Mouse (Mus musculus): ENCODE data around the gene Apoa1. TPM values are rescaled to one million over a fixed set of nuclear protein-coding genes. Genes with fewer than 3 reads are reported as not detected.
A peak's percentile ranks its signal among the peaks of the same experiment; 100 is the strongest.

Apoa1 gene
- polyA plus RNA-seq, 1 experiment from 2014 or later: 27,203 TPM

DNA sequence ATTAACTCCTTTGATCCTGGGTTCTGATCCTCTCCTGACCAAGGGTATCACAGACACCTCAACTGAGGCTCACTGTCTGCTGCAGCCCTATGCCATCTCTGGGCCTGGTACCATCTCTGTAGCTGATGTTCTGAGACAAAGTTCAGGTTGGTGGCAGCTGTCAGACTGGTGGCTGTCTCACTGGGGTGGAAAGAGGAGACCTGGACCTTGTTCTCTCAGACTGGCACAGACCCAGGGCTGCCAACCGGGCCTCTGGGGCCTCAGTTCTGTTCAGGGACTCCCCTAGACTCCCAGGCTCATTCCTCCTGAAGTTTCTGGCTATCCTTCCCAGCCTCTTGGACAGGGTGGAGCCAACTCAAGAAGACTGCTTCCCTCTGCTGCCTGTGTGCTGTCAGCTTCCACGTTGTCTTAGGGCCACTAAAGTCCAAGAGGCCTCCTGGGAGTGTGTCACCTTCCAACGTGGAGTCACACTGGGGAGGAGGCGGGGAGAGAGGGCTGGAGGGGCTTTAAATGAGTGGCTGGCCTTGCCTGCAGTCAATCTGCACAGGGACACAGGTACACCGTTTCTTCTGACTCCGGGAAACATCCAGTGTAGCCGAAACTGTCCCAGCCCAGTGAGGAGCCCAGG, 12.3 kb downstream of the Apoa1 start, which contains the start of gene Apoa4:
TSS of gene Apoa4 (plus strand) at position 171 of the 628 bp plus-strand sequence.
- Histone ChIP-seq H3K9ac (replicated peaks) (no peak within 1 kb of the TSS; the same call in 1 of the 2 replicates), H3K4me2 (ENCODE audit: low read depth, low read length) (no peak within 1 kb of the TSS), H3K4me3 (ENCODE audit: low read depth, low read length) (no peak within 1 kb of the TSS), H3K4me1 (ENCODE audit: insufficient read depth) (peaks cover 10% of the 10 kb centered on the region), H3K9me3 (ENCODE audit: low read length) (no peaks in the 10 kb centered on the region), H3K27me3 (ENCODE audit: insufficient read depth, low read length) (no peaks in the 10 kb centered on the region), H3K27ac (ENCODE audit: low read depth) (no peak within 1 kb of the TSS), H3K36me3 (replicated peaks; ENCODE audit: insufficient read depth, low read length) (no peaks in the 10 kb centered on the region)
- WGBS (ENCODE audit: insufficient replicate concordance): 59% methylated on average over 7 of the region's 7 CpGs
- TF ChIP-seq CTCF (IDR thresholded peaks at IDR 0.05; ENCODE audit: low read depth) (no peak), EP300 (IDR thresholded peaks at IDR 0.05; ENCODE audit: low read depth) (no peak)
- ATAC-seq (no peak), DNase-seq (peak; percentile 17)

DNA sequence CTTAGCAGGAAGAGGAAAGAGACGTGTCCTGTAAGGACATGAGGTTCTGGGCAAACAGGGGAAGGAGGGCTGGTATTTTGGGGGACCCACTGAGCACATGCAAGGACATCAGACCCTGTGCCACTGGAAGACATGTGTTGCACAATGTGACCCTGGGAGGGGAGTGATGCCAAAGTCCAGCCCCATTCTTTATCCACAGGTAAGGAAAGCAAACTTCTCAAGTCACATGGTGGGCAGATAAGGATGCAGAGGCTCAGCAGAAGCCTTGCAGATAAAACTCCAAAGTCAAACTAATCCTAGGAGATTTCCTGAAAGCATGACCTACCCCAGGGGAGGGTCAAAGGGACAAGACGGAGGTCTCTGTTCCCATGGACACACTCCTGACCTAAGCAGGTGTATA, 13.4 kb downstream of the Apoa1 start:
- Histone ChIP-seq H3K36me3 (replicated peaks; ENCODE audit: insufficient read depth, low read length) (no peaks in the 10 kb centered on the region), H3K9me3 (ENCODE audit: low read length) (no peaks in the 10 kb centered on the region), H3K4me2 (ENCODE audit: low read depth, low read length) (no peak overlapping the region), H3K27me3 (ENCODE audit: insufficient read depth, low read length) (no peaks in the 10 kb centered on the region), H3K4me3 (ENCODE audit: low read depth, low read length) (no peak overlapping the region), H3K4me1 (ENCODE audit: insufficient read depth) (peaks cover 8% of the 10 kb centered on the region), H3K9ac (replicated peaks) (no peak overlapping the region), H3K27ac (ENCODE audit: low read depth) (no peak overlapping the region)
- TF ChIP-seq EP300 (IDR thresholded peaks at IDR 0.05; ENCODE audit: low read depth): no peak
- TF ChIP-seq CTCF (IDR thresholded peaks at IDR 0.05; ENCODE audit: low read depth): no peak
- WGBS (ENCODE audit: insufficient replicate concordance): 57% methylated on average over 2 of the region's 2 CpGs
- DNase-seq (no peak), ATAC-seq (no peak)

DNA sequence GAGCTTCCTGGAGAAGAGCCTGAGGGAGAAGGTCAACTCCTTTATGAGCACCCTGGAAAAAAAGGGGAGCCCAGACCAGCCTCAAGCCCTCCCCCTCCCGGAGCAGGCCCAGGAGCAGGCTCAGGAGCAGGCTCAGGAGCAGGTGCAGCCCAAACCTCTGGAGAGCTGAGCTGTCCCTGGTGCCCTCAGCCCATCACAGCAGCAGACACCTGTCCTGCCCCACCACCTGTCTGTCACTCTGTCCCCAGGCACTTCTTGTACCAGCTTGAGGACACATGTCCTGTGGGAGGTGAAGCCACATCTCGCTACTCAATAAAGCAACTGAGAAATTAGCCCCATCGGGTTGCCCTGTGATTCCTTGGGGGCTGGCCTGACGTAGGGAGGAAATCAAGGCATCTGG, 14.7 kb downstream of the Apoa1 start:
- no peaks in the 10 kb centered on the region for H3K9me3 ChIP-seq (ENCODE audit: low read length)
- H3K4me1 ChIP-seq (ENCODE audit: insufficient read depth): peaks cover 7% of the 10 kb centered on the region
- 72% methylated on average over 4 of the region's 4 CpGs for WGBS (ENCODE audit: insufficient replicate concordance)
- peak; percentile 13 for DNase-seq
- no peak overlapping the region for H3K4me2 ChIP-seq (ENCODE audit: low read depth, low read length)
- H3K9ac ChIP-seq (replicated peaks): no peak overlapping the region
- TF ChIP-seq CTCF (IDR thresholded peaks at IDR 0.05; ENCODE audit: low read depth): no peak
- no peak for TF ChIP-seq EP300 (IDR thresholded peaks at IDR 0.05; ENCODE audit: low read depth)
- H3K27me3 ChIP-seq (ENCODE audit: insufficient read depth, low read length): no peaks in the 10 kb centered on the region
- H3K36me3 ChIP-seq (replicated peaks; ENCODE audit: insufficient read depth, low read length): no peaks in the 10 kb centered on the region
- no peak for ATAC-seq
- H3K4me3 ChIP-seq (ENCODE audit: low read depth, low read length): no peak overlapping the region
- no peak overlapping the region for H3K27ac ChIP-seq (ENCODE audit: low read depth)

DNA sequence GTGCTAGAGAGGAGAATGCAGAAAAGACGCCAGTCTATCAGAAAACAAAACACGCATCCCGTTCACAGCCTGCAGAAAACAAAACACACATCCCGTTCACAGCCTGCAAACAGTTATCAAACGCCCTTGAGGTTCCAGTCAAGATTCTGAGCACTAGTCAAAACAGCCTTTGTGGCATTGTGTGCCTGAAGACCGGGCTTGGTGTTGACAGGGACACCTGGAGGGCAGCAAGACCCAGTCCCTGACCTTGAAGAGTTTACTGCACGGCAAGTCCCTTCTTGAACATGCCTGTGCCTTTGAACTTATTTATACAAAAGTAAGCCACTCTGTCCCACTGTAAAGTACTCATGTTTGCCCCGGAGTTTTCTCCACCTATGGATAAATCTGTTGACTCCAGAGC, 15.2 kb downstream of the Apoa1 start:
- no peaks in the 10 kb centered on the region for H3K9me3 ChIP-seq (ENCODE audit: low read length)
- 60% methylated on average over 8 of the region's 8 CpGs for WGBS (ENCODE audit: insufficient replicate concordance)
- ATAC-seq: no peak
- H3K4me1 ChIP-seq (ENCODE audit: insufficient read depth): peaks cover 7% of the 10 kb centered on the region
- H3K27me3 ChIP-seq (ENCODE audit: insufficient read depth, low read length): no peaks in the 10 kb centered on the region
- no peak for DNase-seq
- H3K4me2 ChIP-seq (ENCODE audit: low read depth, low read length): no peak overlapping the region
- TF ChIP-seq EP300 (IDR thresholded peaks at IDR 0.05; ENCODE audit: low read depth): no peak
- TF ChIP-seq CTCF (IDR thresholded peaks at IDR 0.05; ENCODE audit: low read depth): no peak
- H3K9ac ChIP-seq (replicated peaks): no peak overlapping the region
- H3K4me3 ChIP-seq (ENCODE audit: low read depth, low read length): no peak overlapping the region
- no peaks in the 10 kb centered on the region for H3K36me3 ChIP-seq (replicated peaks; ENCODE audit: insufficient read depth, low read length)
- H3K27ac ChIP-seq (ENCODE audit: low read depth): no peak overlapping the region

DNA sequence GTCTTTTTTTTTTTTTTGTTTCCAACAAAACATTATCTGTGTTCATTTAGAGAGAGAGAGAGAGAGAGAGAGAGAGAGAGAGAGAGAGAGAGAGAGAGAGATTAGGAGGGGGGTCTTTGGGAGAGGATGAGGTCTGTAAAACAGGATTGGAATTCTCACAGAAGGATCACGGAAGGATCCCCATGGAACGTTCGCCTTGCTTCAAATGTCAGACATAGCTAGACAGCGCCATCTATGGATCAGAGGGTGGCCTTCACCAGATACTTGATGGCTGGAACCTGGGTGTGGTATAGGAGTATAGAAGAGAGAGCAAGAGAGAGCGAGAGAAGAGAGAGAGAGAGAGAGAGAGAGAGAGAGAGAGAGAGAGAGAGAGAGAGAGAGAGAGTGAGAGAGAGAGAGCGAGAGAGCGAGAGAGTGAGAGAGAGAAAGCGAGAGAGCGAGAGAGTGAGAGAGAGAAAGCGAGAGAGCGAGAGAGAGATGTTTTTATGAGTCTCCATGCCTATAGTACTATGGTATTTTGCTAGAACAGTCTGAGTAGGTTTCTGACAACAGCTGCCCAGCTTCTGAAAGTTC, 18.5 kb downstream of the Apoa1 start:
- Histone ChIP-seq H3K9ac (replicated peaks) (no peak overlapping the region), H3K36me3 (replicated peaks; ENCODE audit: insufficient read depth, low read length) (no peaks in the 10 kb centered on the region), H3K4me3 (ENCODE audit: low read depth, low read length) (no peak overlapping the region), H3K27me3 (ENCODE audit: insufficient read depth, low read length) (no peaks in the 10 kb centered on the region), H3K4me2 (ENCODE audit: low read depth, low read length) (no peak overlapping the region), H3K4me1 (ENCODE audit: insufficient read depth) (no peaks in the 10 kb centered on the region; the same call in 1 of the 2 replicates), H3K27ac (ENCODE audit: low read depth) (no peak overlapping the region), H3K9me3 (ENCODE audit: low read length) (no peaks in the 10 kb centered on the region)
- no peak for TF ChIP-seq EP300 (IDR thresholded peaks at IDR 0.05; ENCODE audit: low read depth)
- peak; percentile 90 for TF ChIP-seq CTCF (IDR thresholded peaks at IDR 0.05; ENCODE audit: low read depth)
- DNase-seq (peak; percentile 73), ATAC-seq (peak; percentile 75)
- 24% methylated on average over 11 of the region's 11 CpGs for WGBS (ENCODE audit: insufficient replicate concordance)

DNA sequence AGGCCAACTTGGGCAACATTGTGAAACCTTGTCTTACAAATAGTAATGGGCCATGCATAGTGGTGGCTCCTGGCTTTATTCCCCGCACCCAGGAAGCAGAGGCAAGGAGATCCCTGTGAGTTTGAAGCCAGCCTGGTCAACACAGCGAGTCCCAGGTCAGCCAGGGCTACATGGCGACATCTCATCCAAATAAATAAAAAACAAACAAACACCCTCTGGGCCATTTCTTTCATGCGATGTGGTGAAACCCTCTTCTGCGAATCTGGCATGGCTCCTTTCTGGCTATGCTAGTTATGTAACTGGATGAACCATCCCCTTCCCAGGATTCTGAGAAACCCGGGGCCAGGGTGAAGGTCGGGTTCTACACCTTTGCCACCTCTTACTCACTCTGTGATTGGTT, 27.8 kb downstream of the Apoa1 start:
- Histone ChIP-seq H3K9me3 (ENCODE audit: low read length) (no peaks in the 10 kb centered on the region), H3K27me3 (ENCODE audit: insufficient read depth, low read length) (no peaks in the 10 kb centered on the region), H3K27ac (ENCODE audit: low read depth) (peak overlapping the region; percentile 92), H3K9ac (replicated peaks) (no peak overlapping the region), H3K36me3 (replicated peaks; ENCODE audit: insufficient read depth, low read length) (no peaks in the 10 kb centered on the region), H3K4me2 (ENCODE audit: low read depth, low read length) (no peak overlapping the region), H3K4me3 (ENCODE audit: low read depth, low read length) (no peak overlapping the region), H3K4me1 (ENCODE audit: insufficient read depth) (peaks cover 19% of the 10 kb centered on the region)
- 66% methylated on average over 7 of the region's 7 CpGs for WGBS (ENCODE audit: insufficient replicate concordance)
- ATAC-seq (peak; percentile 83), DNase-seq (peak; percentile 46)
- TF ChIP-seq EP300 (IDR thresholded peaks at IDR 0.05; ENCODE audit: low read depth) (no peak), CTCF (IDR thresholded peaks at IDR 0.05; ENCODE audit: low read depth) (no peak)

Measured in liver, postnatal 0 days (tissue).